7 mouse cellular contexts compared by ENCODE assay signal in the genomic region with DNA sequence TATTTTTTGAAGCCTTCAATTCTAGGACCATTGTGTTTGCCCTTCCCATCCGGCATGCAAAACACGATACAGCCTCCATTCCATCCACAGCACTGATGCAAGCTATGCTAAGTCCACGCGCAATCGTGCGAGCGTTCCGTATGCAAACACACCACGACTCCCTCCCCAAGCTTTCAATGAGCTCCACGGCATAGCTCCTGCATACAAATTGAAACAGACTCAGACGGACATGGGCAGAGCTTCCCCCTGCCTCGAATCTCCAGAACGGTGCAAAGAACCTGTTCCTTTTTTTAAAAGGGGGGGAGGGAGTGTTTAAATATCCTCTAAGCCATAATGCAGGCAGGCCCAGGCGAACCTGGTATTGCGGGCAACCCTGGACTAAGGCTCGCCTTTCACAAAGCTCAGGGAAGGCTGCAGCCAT.
DNase-seq lines count a peak whose midpoint lies in the region; ATAC-seq and TF ChIP-seq lines count a peak whose summit lies in the region.

No protein-coding gene starts in this region.

- H3K27ac ChIP-seq in testis, adult 2 months (ENCODE audit: control insufficient read depth, insufficient read depth, low read depth, low read length), result no peak overlapping the region
- H3K27ac ChIP-seq in embryonic facial prominence, embryonic 15.5 days (replicated peaks), result peak overlapping the region; percentile 91
- H3K27ac ChIP-seq in intestine, embryonic 16.5 days (ENCODE audit: low read length), result no peak overlapping the region
- peak overlapping the region; percentile 99 for H3K27ac ChIP-seq in midbrain, embryonic 13.5 days

- no peak for ATAC-seq in embryonic facial prominence, embryonic 15.5 days (ENCODE audit: insufficient number of reproducible peaks, low FRiP score, low TSS enrichment, low read depth)
- no peak for ATAC-seq in intestine, embryonic 16.5 days
- ATAC-seq in midbrain, embryonic 13.5 days, result peak; percentile 12

- H3K36me3 ChIP-seq in testis, adult 2 months (ENCODE audit: control insufficient read depth, insufficient read depth, low read length), result no peaks in the 10 kb centered on the region
- H3K36me3 ChIP-seq in embryonic facial prominence, embryonic 15.5 days, result no peaks in the 10 kb centered on the region
- no peaks in the 10 kb centered on the region for H3K36me3 ChIP-seq in intestine, embryonic 16.5 days (ENCODE audit: control insufficient read depth, insufficient read depth, low read length)
- no peaks in the 10 kb centered on the region; the same call in 1 of the 2 replicates for H3K36me3 ChIP-seq in midbrain, embryonic 13.5 days

- TF ChIP-seq CTCF in testis, adult 2 months (IDR thresholded peaks at IDR 0.05; ENCODE audit: control insufficient read depth, insufficient read depth, insufficient replicate concordance, low read depth, low read length), result no peak

- peaks cover 17% of the 10 kb centered on the region for H3K4me1 ChIP-seq in testis, adult 2 months (ENCODE audit: control insufficient read depth, insufficient read depth, low read length)
- peaks cover 52% of the 10 kb centered on the region for H3K4me1 ChIP-seq in embryonic facial prominence, embryonic 15.5 days
- peaks cover 4% of the 10 kb centered on the region; the same call in 1 of the 2 replicates for H3K4me1 ChIP-seq in intestine, embryonic 16.5 days (ENCODE audit: control insufficient read depth, insufficient read depth, low read length)
- peaks cover 61% of the 10 kb centered on the region for H3K4me1 ChIP-seq in midbrain, embryonic 13.5 days (replicated peaks)

- H3K4me3 ChIP-seq in testis, adult 2 months (ENCODE audit: control insufficient read depth, low read depth, low read length), result peak overlapping the region; percentile 71
- peak overlapping the region; percentile 81 for H3K4me3 ChIP-seq in embryonic facial prominence, embryonic 15.5 days (replicated peaks)
- H3K4me3 ChIP-seq in intestine, embryonic 16.5 days (ENCODE audit: low read length), result peak overlapping the region; percentile 80
- H3K4me3 ChIP-seq in midbrain, embryonic 13.5 days (replicated peaks), result peak overlapping the region; percentile 92

- peak overlapping the region; percentile 91 for H3K4me2 ChIP-seq in embryonic facial prominence, embryonic 15.5 days (replicated peaks)
- H3K4me2 ChIP-seq in intestine, embryonic 16.5 days (ENCODE audit: low read depth, low read length), result peak overlapping the region; percentile 88
- H3K4me2 ChIP-seq in midbrain, embryonic 13.5 days (replicated peaks), result peak overlapping the region; percentile 96

- WGBS in embryonic facial prominence, embryonic 15.5 days, result 3% methylated on average over 16 of the region's 16 CpGs
- WGBS in intestine, embryonic 16.5 days, result 15% methylated on average over 16 of the region's 16 CpGs
- under 1% methylated on average over 16 of the region's 16 CpGs for WGBS in midbrain, embryonic 13.5 days

- no peaks in the 10 kb centered on the region for H3K27me3 ChIP-seq in testis, adult 2 months (ENCODE audit: control insufficient read depth, insufficient read depth, low read length)
- no peaks in the 10 kb centered on the region for H3K27me3 ChIP-seq in embryonic facial prominence, embryonic 15.5 days
- H3K27me3 ChIP-seq in intestine, embryonic 16.5 days (replicated peaks; ENCODE audit: control insufficient read depth, insufficient read depth, low read length), result no peaks in the 10 kb centered on the region
- no peaks in the 10 kb centered on the region for H3K27me3 ChIP-seq in midbrain, embryonic 13.5 days

- no peaks in the 10 kb centered on the region for H3K9me3 ChIP-seq in embryonic facial prominence, embryonic 15.5 days (replicated peaks)
- H3K9me3 ChIP-seq in intestine, embryonic 16.5 days (ENCODE audit: control insufficient read depth, low read length), result no peaks in the 10 kb centered on the region
- H3K9me3 ChIP-seq in midbrain, embryonic 13.5 days, result no peaks in the 10 kb centered on the region

- no peak for TF ChIP-seq POLR2A in testis, adult 2 months (IDR thresholded peaks at IDR 0.05; ENCODE audit: control insufficient read depth, low read depth, low read length)

- H3K9ac ChIP-seq in embryonic facial prominence, embryonic 15.5 days, result peak overlapping the region; percentile 81
- H3K9ac ChIP-seq in intestine, embryonic 16.5 days (ENCODE audit: low read depth, low read length), result peak overlapping the region; percentile 85
- H3K9ac ChIP-seq in midbrain, embryonic 13.5 days (replicated peaks), result peak overlapping the region; percentile 99

- DNase-seq in testis, postnatal 10 days (ENCODE audit: low spot score), result no peak
- DNase-seq in thymus, postnatal 36 days, result no peak
- no peak for DNase-seq in adrenal gland, postnatal 25 days

Comparison
In these comparisons a context has a peak if more than half of its experiments do, and no peak if none do; other contexts are left out.
1. H3K27ac ChIP-seq: peak in embryonic facial prominence, embryonic 15.5 days (single experiment) and midbrain, embryonic 13.5 days (single experiment); none in testis, adult 2 months (single experiment) and intestine, embryonic 16.5 days (single experiment).
2. Peak in every context shown above with its lines, with median percentiles within 50 percentile points of each other: H3K4me3 ChIP-seq, H3K4me2 ChIP-seq and H3K9ac ChIP-seq.